Comparison of ENCODE assay signal across 1 mouse cellular context in genomic region chr7:4161596-4161995, GRCm38 (mm10). TPM values are rescaled to one million over a fixed set of nuclear protein-coding genes. Genes with fewer than 3 reads are reported as not detected.
"Had no signal": no experiment of that assay in that cellular context is flagged by ENCODE, and none has a peak within 500 bp of the region (broad histone marks: within the 10 kb centered on the region; RNA-seq: fewer than 3 reads in every experiment).

No protein-coding gene starts in this region.

RNA-seq across cellular contexts. Expression of gene Cdc42ep5, which starts 3.1 kb away (rescaled TPM):
- polyA plus RNA-seq: inflammation-experienced regulatory T-cells, adult 6 months had no signal
